Mouse (Mus musculus): ENCODE data around the gene Cd99l2. TPM values are rescaled to one million over a fixed set of nuclear protein-coding genes. Genes with fewer than 3 reads are reported as not detected.

Cd99l2 gene
- total and polyA plus RNA-seq, 3 experiments: 3.7 to 22.2 (median 16.1) TPM

DNA sequence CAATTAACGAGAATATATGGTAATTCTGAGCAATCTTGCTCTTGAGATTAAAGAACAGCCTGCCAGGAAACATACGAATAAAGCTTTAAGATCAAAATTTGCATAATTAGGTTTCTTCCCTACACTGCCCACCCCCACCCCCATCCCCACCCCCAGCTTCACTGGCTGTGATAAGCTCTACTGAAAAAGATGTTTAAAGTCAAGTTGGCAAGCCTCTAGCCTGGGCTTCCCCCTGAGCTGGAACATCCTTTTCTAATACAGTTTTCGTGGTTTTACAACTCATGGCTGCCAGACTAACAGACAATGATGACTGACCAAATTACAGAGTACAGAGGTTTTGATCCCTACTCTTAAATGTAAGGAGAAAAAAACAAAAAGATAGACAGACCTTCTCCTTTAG, 17.6 kb downstream of the Cd99l2 start:
- Histone ChIP-seq H3K27me3 (ENCODE audit: insufficient read depth, low read length) (no peaks in the 10 kb centered on the region), H3K9me3 (replicated peaks) (no peaks in the 10 kb centered on the region), H3K4me1 (ENCODE audit: insufficient read depth, low read depth, low read length) (peaks cover 33% of the 10 kb centered on the region), H3K36me3 (replicated peaks) (peaks cover 23% of the 10 kb centered on the region), H3K4me3 (ENCODE audit: low read depth, low read length) (no peak overlapping the region)
- TF ChIP-seq CTCF (IDR thresholded peaks at IDR 0.05; ENCODE audit: low read depth, low read length) (no peak), POLR2AphosphoS5 (IDR thresholded peaks at IDR 0.05; ENCODE audit: insufficient replicate concordance, low read depth, low read length) (no peak), GATA2 (IDR thresholded peaks at IDR 0.05; ENCODE audit: borderline replicate concordance, low read depth, low read length) (no peak), TAL1 (conservative IDR thresholded peaks at IDR 0.05; ENCODE audit: low read depth, low read length) (no peak), GATA1 (IDR thresholded peaks at IDR 0.05; ENCODE audit: borderline replicate concordance, low read length) (no peak)
- ATAC-seq (ENCODE audit: extremely low read depth, insufficient number of reproducible peaks, low FRiP score, poor library complexity, severe bottlenecking) (no peak), DNase-seq (ENCODE audit: low spot score) (no peak)

DNA sequence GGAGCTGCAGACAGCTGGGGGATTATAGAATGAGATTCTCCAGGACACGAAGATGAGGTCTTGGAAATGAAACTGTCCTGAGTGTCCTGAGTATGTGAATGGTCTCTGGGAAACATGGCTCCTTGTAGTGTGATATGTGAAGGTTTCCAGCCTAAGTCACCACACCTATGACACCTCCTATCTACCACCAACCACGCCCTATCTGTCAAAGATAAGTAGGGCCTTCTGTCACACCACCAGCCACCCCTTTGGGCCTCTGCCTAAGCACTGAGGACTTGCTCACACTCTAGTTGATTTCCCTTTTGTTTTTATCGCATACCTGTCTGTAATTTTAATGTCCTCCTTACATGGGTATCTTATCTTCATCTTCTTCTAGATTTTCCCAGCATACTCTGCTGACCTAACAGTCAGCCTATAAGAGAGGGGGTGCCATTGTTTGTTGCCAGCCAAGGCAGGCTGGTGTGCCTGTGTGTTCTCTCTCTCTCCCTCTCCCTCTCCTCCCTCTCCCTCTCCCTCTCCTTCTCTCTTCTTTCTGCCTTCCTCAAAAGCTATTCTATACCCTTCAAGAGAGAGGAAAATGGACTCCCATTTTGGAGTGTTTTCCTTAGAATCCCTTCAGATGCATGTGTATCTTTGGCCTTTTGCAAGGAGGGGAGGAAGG, 18.2 kb downstream of the Cd99l2 start:
- TF ChIP-seq CTCF (IDR thresholded peaks at IDR 0.05; ENCODE audit: low read depth, low read length): no peak
- no peak for TF ChIP-seq POLR2AphosphoS5 (IDR thresholded peaks at IDR 0.05; ENCODE audit: insufficient replicate concordance, low read depth, low read length)
- no peak for TF ChIP-seq TAL1 (conservative IDR thresholded peaks at IDR 0.05; ENCODE audit: low read depth, low read length)
- TF ChIP-seq GATA1 (IDR thresholded peaks at IDR 0.05; ENCODE audit: borderline replicate concordance, low read length): no peak
- no peak for TF ChIP-seq GATA2 (IDR thresholded peaks at IDR 0.05; ENCODE audit: borderline replicate concordance, low read depth, low read length)
- Histone ChIP-seq H3K4me1 (ENCODE audit: insufficient read depth, low read depth, low read length) (peaks cover 28% of the 10 kb centered on the region), H3K4me3 (ENCODE audit: low read depth, low read length) (no peak overlapping the region), H3K27me3 (ENCODE audit: insufficient read depth, low read length) (no peaks in the 10 kb centered on the region), H3K9me3 (replicated peaks) (no peaks in the 10 kb centered on the region), H3K36me3 (replicated peaks) (peaks cover 23% of the 10 kb centered on the region)
- peak; percentile 8 for DNase-seq (ENCODE audit: low spot score)
- ATAC-seq (ENCODE audit: extremely low read depth, insufficient number of reproducible peaks, low FRiP score, poor library complexity, severe bottlenecking): peak; percentile 63

DNA sequence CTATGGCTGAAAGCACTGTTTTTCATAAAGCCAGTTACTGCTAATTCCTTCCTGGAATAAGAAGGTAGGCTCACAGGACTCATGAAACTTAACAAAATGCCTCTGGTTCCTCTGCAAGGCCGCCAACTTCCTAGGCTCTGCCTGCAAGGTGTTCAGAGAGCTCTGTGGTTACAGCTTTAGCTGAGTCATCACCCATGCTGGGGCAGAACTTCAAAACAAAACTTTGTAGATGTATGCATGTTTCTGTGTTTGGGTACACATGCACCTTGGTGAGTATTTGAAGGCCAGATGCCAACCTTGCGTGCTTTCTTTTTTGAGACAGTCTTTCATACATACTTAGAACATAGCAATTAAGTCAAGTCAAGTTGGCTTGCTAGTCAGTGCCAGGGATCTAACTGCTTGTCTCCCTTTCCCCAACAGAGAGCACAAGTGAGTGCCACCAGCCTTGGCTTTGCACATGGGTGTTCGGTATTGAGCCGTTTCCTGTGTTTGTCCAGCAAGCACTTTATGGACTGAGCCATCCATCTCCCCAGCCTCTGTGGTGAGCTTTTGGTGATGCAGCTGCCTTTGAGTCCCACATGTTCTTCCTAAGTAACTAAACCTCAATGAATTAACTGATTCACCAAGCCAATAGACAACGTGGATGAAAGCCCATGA, 23.9 kb downstream of the Cd99l2 start:
- DNase-seq (ENCODE audit: low spot score) (no peak), ATAC-seq (ENCODE audit: extremely low read depth, insufficient number of reproducible peaks, low FRiP score, poor library complexity, severe bottlenecking) (peak; percentile 78)
- Histone ChIP-seq H3K4me3 (ENCODE audit: low read depth, low read length) (no peak overlapping the region; the same call in 1 of the 2 replicates), H3K27me3 (ENCODE audit: insufficient read depth, low read length) (no peaks in the 10 kb centered on the region), H3K9me3 (replicated peaks) (no peaks in the 10 kb centered on the region), H3K36me3 (replicated peaks) (peaks cover 8% of the 10 kb centered on the region), H3K4me1 (ENCODE audit: insufficient read depth, low read depth, low read length) (peaks cover 22% of the 10 kb centered on the region)
- TF ChIP-seq POLR2AphosphoS5 (IDR thresholded peaks at IDR 0.05; ENCODE audit: insufficient replicate concordance, low read depth, low read length) (no peak), GATA1 (IDR thresholded peaks at IDR 0.05; ENCODE audit: borderline replicate concordance, low read length) (no peak), TAL1 (conservative IDR thresholded peaks at IDR 0.05; ENCODE audit: low read depth, low read length) (no peak), GATA2 (IDR thresholded peaks at IDR 0.05; ENCODE audit: borderline replicate concordance, low read depth, low read length) (no peak), CTCF (IDR thresholded peaks at IDR 0.05; ENCODE audit: low read depth, low read length) (no peak)

DNA sequence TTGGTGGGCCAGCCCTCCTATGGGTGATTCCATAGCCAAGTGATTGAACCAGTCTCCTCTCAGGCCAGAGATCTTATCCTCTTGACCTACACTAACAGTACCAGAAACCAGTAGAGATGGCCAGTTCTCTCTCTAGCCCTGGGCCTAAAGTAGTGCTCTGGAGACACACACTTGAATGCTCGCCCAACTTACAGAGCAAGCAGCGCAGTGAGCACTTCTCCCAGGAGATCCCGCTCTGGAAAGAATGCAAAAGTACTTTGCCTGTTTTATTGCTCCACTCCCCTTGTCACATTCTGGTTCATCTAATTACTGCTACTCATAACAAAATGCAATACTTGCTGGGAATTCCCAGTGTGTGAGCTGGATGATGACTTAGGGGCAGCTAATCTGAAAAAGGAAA, 25.2 kb downstream of the Cd99l2 start:
- no peak for TF ChIP-seq GATA2 (IDR thresholded peaks at IDR 0.05; ENCODE audit: borderline replicate concordance, low read depth, low read length)
- no peak for TF ChIP-seq TAL1 (conservative IDR thresholded peaks at IDR 0.05; ENCODE audit: low read depth, low read length)
- no peak for TF ChIP-seq CTCF (IDR thresholded peaks at IDR 0.05; ENCODE audit: low read depth, low read length)
- TF ChIP-seq POLR2AphosphoS5 (IDR thresholded peaks at IDR 0.05; ENCODE audit: insufficient replicate concordance, low read depth, low read length): no peak
- TF ChIP-seq GATA1 (IDR thresholded peaks at IDR 0.05; ENCODE audit: borderline replicate concordance, low read length): no peak
- H3K36me3 ChIP-seq (replicated peaks): peaks cover 7% of the 10 kb centered on the region
- no peaks in the 10 kb centered on the region for H3K9me3 ChIP-seq (replicated peaks)
- DNase-seq (ENCODE audit: low spot score): no peak
- no peak overlapping the region for H3K4me3 ChIP-seq (ENCODE audit: low read depth, low read length)
- H3K4me1 ChIP-seq (ENCODE audit: insufficient read depth, low read depth, low read length): peaks cover 20% of the 10 kb centered on the region
- no peak for ATAC-seq (ENCODE audit: extremely low read depth, insufficient number of reproducible peaks, low FRiP score, poor library complexity, severe bottlenecking)
- H3K27me3 ChIP-seq (ENCODE audit: insufficient read depth, low read length): no peaks in the 10 kb centered on the region

DNA sequence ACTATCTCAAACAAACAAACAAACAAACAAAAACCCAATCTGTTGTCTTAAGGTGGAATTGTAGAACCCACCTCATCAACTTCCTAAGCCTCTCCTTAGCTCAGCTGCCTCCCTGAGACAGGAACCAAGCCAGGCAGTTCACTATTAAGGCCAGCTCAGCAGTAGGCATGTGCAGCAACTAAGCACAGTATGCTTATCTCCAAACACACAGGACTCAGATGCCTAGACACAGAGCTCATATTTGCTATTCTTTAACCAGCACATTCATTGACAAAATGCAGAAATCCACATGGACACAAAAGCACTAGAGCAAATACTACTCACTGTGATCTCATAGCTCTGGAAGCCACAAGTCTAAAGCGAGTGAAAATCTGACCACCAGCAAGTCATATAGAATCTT, 27.2 kb downstream of the Cd99l2 start:
- no peak for ATAC-seq (ENCODE audit: extremely low read depth, insufficient number of reproducible peaks, low FRiP score, poor library complexity, severe bottlenecking)
- H3K27me3 ChIP-seq (ENCODE audit: insufficient read depth, low read length): no peaks in the 10 kb centered on the region

DNA sequence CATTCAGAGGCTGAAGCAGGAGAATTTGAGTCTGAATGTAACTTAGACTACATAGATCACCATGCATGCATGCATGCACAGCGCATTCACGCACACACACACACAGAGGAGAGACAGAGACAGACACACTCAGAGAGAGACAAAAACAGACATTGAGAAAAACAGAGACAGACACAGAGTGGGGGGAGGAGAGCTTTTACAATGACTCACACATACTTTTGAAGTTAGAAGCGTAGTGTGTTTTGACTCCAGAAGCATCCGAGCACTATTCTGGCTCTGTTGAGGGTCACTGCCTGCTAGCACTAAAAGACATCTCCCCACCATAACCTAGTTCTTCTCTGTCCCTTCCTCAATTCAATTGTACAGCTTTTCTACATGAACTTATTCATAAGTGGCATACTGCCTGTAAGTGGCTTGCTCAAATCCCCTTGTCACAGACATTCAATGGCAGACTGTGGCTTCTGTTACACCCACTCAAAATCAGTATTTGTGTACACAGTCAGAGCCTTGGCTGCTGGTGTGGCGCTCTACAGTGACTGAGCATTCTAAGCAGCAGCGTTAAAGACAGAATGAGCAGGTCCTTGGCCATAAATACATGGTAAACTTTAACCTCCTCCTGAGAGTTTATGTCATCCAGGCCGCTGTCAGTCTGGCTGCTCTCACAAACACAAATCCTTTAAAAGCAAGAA, 28.4 kb downstream of the Cd99l2 start:
- no peak for ATAC-seq (ENCODE audit: extremely low read depth, insufficient number of reproducible peaks, low FRiP score, poor library complexity, severe bottlenecking)
- Histone ChIP-seq H3K9me3 (replicated peaks) (no peaks in the 10 kb centered on the region), H3K4me3 (ENCODE audit: low read depth, low read length) (no peak overlapping the region), H3K27me3 (ENCODE audit: insufficient read depth, low read length) (no peaks in the 10 kb centered on the region), H3K4me1 (ENCODE audit: insufficient read depth, low read depth, low read length) (peaks cover 20% of the 10 kb centered on the region), H3K36me3 (replicated peaks) (peaks cover 9% of the 10 kb centered on the region)
- TF ChIP-seq POLR2AphosphoS5 (IDR thresholded peaks at IDR 0.05; ENCODE audit: insufficient replicate concordance, low read depth, low read length) (no peak), GATA1 (IDR thresholded peaks at IDR 0.05; ENCODE audit: borderline replicate concordance, low read length) (no peak), TAL1 (conservative IDR thresholded peaks at IDR 0.05; ENCODE audit: low read depth, low read length) (no peak)
- DNase-seq (ENCODE audit: low spot score): no peak

More for the DNA sequence above, 27.2 kb downstream of the Cd99l2 start:
- DNase-seq (ENCODE audit: low spot score): no peak
- TF ChIP-seq GATA1 (IDR thresholded peaks at IDR 0.05; ENCODE audit: borderline replicate concordance, low read length) (no peak), POLR2AphosphoS5 (IDR thresholded peaks at IDR 0.05; ENCODE audit: insufficient replicate concordance, low read depth, low read length) (no peak), GATA2 (IDR thresholded peaks at IDR 0.05; ENCODE audit: borderline replicate concordance, low read depth, low read length) (no peak), TAL1 (conservative IDR thresholded peaks at IDR 0.05; ENCODE audit: low read depth, low read length) (no peak), CTCF (IDR thresholded peaks at IDR 0.05; ENCODE audit: low read depth, low read length) (no peak)
- H3K4me1 ChIP-seq (ENCODE audit: insufficient read depth, low read depth, low read length): peaks cover 20% of the 10 kb centered on the region
- H3K9me3 ChIP-seq (replicated peaks): no peaks in the 10 kb centered on the region
- peaks cover 9% of the 10 kb centered on the region for H3K36me3 ChIP-seq (replicated peaks)
- no peak overlapping the region for H3K4me3 ChIP-seq (ENCODE audit: low read depth, low read length)
